Mouse (Mus musculus) liver, embryonic 15.5 days (tissue): ENCODE data around the gene Chaf1b. TPM values are rescaled to one million over a fixed set of nuclear protein-coding genes. Genes with fewer than 3 reads are reported as not detected.

Experiments
- ATAC-seq: fragments of 200-750 bp; cut with Nextera tagmentation; 2 replicates; pipeline ENCODE4 v1.8.0; 2017; ENCODE audit warnings: moderate number of reproducible peaks, mild to moderate bottlenecking, moderate library complexity; ENCODE audit not compliant: insufficient read depth
- H3K27ac ChIP-seq: fragments of 300-500 bp; sonication (generic); replicated peaks from 2 replicates; pipeline ENCODE4 v1.5.1; 2015; ENCODE audit warnings: mild to moderate bottlenecking, inconsistent platforms
- H3K27me3 ChIP-seq: fragments of 300-500 bp; sonication (generic); 2 replicates; pipeline ENCODE4 v1.6.1; 2015; ENCODE audit warnings: mild to moderate bottlenecking, inconsistent platforms
- H3K36me3 ChIP-seq: fragments of 300-500 bp; sonication (generic); replicated peaks from 2 replicates; pipeline ENCODE4 v1.6.1; 2015; ENCODE audit warnings: moderate library complexity, mild to moderate bottlenecking, inconsistent platforms
- H3K4me1 ChIP-seq: fragments of 300-500 bp; sonication (generic); replicated peaks from 2 replicates; pipeline ENCODE4 v1.6.1; 2015; ENCODE audit warnings: inconsistent platforms
- H3K4me2 ChIP-seq: fragments of 300-500 bp; sonication (generic); 2 replicates; pipeline ENCODE4 v1.6.1; 2015; ENCODE audit warnings: moderate library complexity, mild to moderate bottlenecking, inconsistent platforms
- H3K4me3 ChIP-seq: fragments of 300-500 bp; sonication (generic); replicated peaks from 2 replicates; pipeline ENCODE4 v1.5.1; 2015; ENCODE audit warnings: mild to moderate bottlenecking, inconsistent platforms
- H3K9ac ChIP-seq: fragments of 300-500 bp; sonication (generic); 2 replicates; pipeline ENCODE4 v1.6.1; 2015; ENCODE audit warnings: moderate library complexity, mild to moderate bottlenecking, inconsistent platforms
- H3K9me3 ChIP-seq: fragments of 300-500 bp; sonication (generic); replicated peaks from 2 replicates; pipeline ENCODE4 v1.6.1; 2016; ENCODE audit warnings: inconsistent platforms
- WGBS: fragments of 180-500 bp; shearing (Covaris S2); methylation state at CpG from one replicate; pipeline ENCODE4 v1.1.7; 2015; ENCODE audit warnings: mixed read lengths; ENCODE audit not compliant: insufficient replicate concordance; 5-methylcytosine and 5-hydroxymethylcytosine counted together
- polyA plus RNA-seq: library from polyadenylated mRNA; unstranded; fragments of >200 nt; fragmentation: Nextera tagmentation; extraction: Ambion mirVana; gene quantifications from 2 replicates; pipeline ENCODE4 v1.2.1, GENCODE M21; 2015

Chaf1b gene
- polyA plus RNA-seq, 1 experiment from 2014 or later = 40.3 TPM

GRCm38 (mm10) chr16:93932185-93933168 is 48.8 kb downstream of the Chaf1b start:
- Histone ChIP-seq H3K27ac (no peak overlapping the region), H3K27me3 (peaks cover 32% of the 10 kb centered on the region), H3K4me2 (no peak overlapping the region), H3K4me3 (no peak overlapping the region), H3K9me3 (no peaks in the 10 kb centered on the region), H3K36me3 (no peaks in the 10 kb centered on the region), H3K9ac (no peak overlapping the region), H3K4me1 (0 out of 2 replicates have a peak, but pooled peaks cover 7% of the 10 kb centered on the region)
- ATAC-seq = 0 out of 2 replicates have a peak, but pooled peaks have one; percentile 20
- 63% methylated on average over 17 of the region's 17 CpGs for WGBS

DNA sequence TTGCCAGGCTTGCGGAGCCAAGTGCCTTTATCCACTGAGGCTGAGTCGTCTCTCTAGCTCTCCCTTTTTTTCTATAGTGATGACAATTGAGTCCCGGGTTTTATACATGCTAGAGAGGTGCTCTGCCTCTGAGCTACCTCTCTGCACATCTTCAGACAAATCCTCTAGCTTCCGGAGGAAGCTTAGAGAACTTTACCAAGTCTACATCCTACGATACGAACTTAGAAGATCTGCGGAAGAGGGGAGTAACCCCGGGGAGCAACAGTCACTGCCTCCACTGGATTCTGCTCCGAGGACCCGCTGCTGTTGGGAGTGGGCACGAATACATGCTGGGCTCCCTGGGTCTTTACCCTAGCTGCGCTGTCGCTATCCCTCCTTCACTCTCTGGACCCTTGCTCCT is 50.9 kb downstream of the Chaf1b start:
- Histone ChIP-seq H3K4me3 (no peak overlapping the region), H3K27me3 (peaks cover 32% of the 10 kb centered on the region), H3K9ac (no peak overlapping the region), H3K36me3 (no peaks in the 10 kb centered on the region), H3K9me3 (no peaks in the 10 kb centered on the region), H3K4me2 (peak overlapping the region; percentile 20; the same call in 1 of the 2 replicates), H3K27ac (no peak overlapping the region), H3K4me1 (0 out of 2 replicates have a peak, but pooled peaks cover 12% of the 10 kb centered on the region)
- no peak for ATAC-seq
- WGBS = 21% methylated on average over 13 of the region's 13 CpGs

- H3K27me3 ChIP-seq = peaks cover 32% of the 10 kb centered on the region
- no peak for ATAC-seq
Measured at GRCm38 (mm10) chr16:93935009-93935408, 51.3 kb downstream of the Chaf1b start.

DNA sequence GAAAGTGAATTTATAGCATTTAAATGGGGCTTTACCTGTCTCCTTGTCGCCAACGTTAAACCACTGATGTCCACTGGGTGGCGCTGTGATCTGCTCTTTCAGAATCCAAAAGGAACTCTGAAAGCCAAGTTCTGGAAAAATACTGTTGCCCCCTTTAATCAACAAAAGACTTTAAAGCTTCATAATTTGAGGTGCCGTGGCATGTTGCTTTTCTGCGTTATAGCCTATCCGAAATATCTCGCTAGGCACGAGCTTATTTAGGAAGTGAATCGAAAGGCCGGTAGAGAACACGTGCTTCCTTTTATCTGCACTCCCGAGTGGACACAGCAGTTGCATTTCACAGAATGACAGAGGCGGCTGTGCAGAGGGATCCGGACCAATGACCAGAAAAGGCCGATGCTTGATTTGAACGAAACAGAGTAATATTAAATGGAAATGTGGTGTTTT is 54.7 kb downstream of the Chaf1b start:
- peak overlapping the region; percentile 66 for H3K4me2 ChIP-seq
- WGBS = 5% methylated on average over 16 of the region's 16 CpGs
- H3K9ac ChIP-seq = 0 out of 2 replicates have a peak overlapping the region, but pooled peaks have one; percentile 27

More at GRCm38 (mm10) chr16:93935009-93935408, 51.3 kb downstream of the Chaf1b start:
- 18% methylated on average over 7 of the region's 7 CpGs for whole genome bisulfite sequencing
- Histone ChIP-seq H3K4me2 (peak overlapping the region; percentile 20; the same call in 1 of the 2 replicates), H3K9ac (no peak overlapping the region), H3K9me3 (no peaks in the 10 kb centered on the region), H3K27ac (no peak overlapping the region), H3K36me3 (no peaks in the 10 kb centered on the region), H3K4me3 (no peak overlapping the region), H3K4me1 (0 out of 2 replicates have a peak, but pooled peaks cover 12% of the 10 kb centered on the region)

GRCm38 (mm10) chr16:93939961-93940360 is 56.3 kb downstream of the Chaf1b start:
- Histone ChIP-seq H3K4me1 (0 out of 2 replicates have a peak, but pooled peaks cover 5% of the 10 kb centered on the region), H3K4me2 (no peak overlapping the region), H3K27ac (no peak overlapping the region), H3K4me3 (no peak overlapping the region), H3K36me3 (no peaks in the 10 kb centered on the region), H3K9ac (no peak overlapping the region), H3K9me3 (no peaks in the 10 kb centered on the region), H3K27me3 (peaks cover 21% of the 10 kb centered on the region)
- no peak for ATAC-seq
- WGBS = 75% methylated on average over 4 of the region's 4 CpGs

More for the DNA sequence above, 54.7 kb downstream of the Chaf1b start:
- Histone ChIP-seq H3K27ac (no peak overlapping the region), H3K4me3 (peak overlapping the region; percentile 47), H3K4me1 (0 out of 2 replicates have a peak, but pooled peaks cover 8% of the 10 kb centered on the region), H3K9me3 (no peaks in the 10 kb centered on the region), H3K36me3 (no peaks in the 10 kb centered on the region), H3K27me3 (peaks cover 28% of the 10 kb centered on the region)
- ATAC-seq = no peak

DNA sequence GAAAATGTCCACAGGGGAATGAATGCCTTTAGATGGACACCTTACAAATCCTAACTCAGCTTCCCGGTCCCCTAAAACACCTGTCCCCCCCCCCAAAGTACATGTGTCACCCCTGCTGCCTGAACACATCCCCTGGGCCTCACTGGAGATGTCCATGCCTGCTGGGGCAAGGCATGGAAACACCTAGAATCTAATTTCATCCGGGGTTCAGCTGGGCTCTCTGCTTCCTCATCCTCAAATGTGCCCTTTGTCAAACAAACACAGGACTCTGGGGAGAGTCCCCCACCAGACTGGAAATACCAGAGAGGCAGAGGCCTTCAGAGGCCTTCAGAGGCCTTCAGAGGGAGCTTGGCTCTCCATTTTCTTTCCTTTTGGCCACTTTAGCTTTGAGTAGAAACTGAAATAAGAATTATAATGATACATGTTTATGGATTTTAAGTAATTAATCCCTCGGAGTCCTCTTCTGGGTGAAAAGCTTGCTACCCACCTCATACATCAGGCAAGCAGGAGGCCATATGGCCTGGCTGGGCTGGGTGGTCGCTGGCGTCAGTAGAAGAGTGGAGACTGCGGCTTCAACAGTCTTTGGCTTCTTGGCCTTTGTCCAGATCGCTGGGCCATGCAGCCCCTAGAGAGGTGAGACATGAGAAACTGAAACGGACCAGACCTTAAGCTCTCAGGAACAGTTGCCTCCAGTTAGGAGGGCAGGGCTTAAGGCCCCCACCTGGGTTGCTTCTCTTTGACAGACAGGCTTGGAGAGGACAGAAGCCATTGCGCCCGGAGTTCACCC is 58.3 kb downstream of the Chaf1b start:
- Histone ChIP-seq H3K4me2 (no peak overlapping the region), H3K4me1 (0 out of 2 replicates have a peak, but pooled peaks cover 5% of the 10 kb centered on the region), H3K27ac (no peak overlapping the region), H3K36me3 (no peaks in the 10 kb centered on the region), H3K9me3 (no peaks in the 10 kb centered on the region), H3K9ac (no peak overlapping the region), H3K4me3 (no peak overlapping the region), H3K27me3 (peaks cover 5% of the 10 kb centered on the region; the same call in 1 of the 2 replicates)
- ATAC-seq = no peak
- 68% methylated on average over 10 of the region's 10 CpGs for WGBS

GRCm38 (mm10) chr16:93942796-93943502 is 59.2 kb downstream of the Chaf1b start:
- WGBS = 74% methylated on average over 10 of the region's 10 CpGs
- peaks cover 7% of the 10 kb centered on the region; the same call in 1 of the 2 replicates for H3K27me3 ChIP-seq
- H3K4me3 ChIP-seq = no peak overlapping the region
- ATAC-seq = no peak
- no peaks in the 10 kb centered on the region for H3K36me3 ChIP-seq
- 0 out of 2 replicates have a peak, but pooled peaks cover 5% of the 10 kb centered on the region for H3K4me1 ChIP-seq
- no peak overlapping the region for H3K9ac ChIP-seq
- no peak overlapping the region for H3K27ac ChIP-seq
- no peaks in the 10 kb centered on the region for H3K9me3 ChIP-seq
- no peak overlapping the region for H3K4me2 ChIP-seq

DNA sequence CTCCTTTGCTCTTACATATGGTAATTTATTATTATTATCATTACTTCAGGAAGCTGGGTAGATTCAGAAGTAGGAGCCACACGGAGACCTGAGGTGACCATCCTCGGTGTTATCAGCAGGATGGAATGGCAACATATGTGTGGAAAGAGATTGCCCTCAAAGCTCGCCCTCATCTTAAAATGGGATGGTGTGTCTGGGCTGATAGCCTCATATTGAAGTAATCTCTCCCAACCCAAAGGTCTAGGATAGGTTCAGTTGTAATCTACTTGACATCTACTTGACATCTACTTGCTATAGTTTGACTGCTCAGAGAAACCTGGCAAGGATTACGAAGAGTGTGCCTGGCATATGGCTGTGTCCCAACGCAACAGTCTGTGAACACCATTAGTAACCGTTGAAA is 60.6 kb downstream of the Chaf1b start:
- no peak overlapping the region for H3K4me2 ChIP-seq
- no peak overlapping the region for H3K9ac ChIP-seq
- no peak for ATAC-seq
- no peak overlapping the region for H3K27ac ChIP-seq
- H3K9me3 ChIP-seq = no peaks in the 10 kb centered on the region
- H3K4me1 ChIP-seq = no peaks in the 10 kb centered on the region
- H3K27me3 ChIP-seq = peaks cover 11% of the 10 kb centered on the region
- H3K4me3 ChIP-seq = no peak overlapping the region
- 23% methylated on average over 6 of the region's 6 CpGs for WGBS
- no peaks in the 10 kb centered on the region for H3K36me3 ChIP-seq

GRCm38 (mm10) chr16:93947396-93947795 is 63.7 kb downstream of the Chaf1b start:
- Histone ChIP-seq H3K4me1 (no peaks in the 10 kb centered on the region), H3K9me3 (no peaks in the 10 kb centered on the region), H3K4me3 (no peak overlapping the region), H3K27ac (no peak overlapping the region), H3K4me2 (no peak overlapping the region), H3K27me3 (peaks cover 13% of the 10 kb centered on the region), H3K36me3 (no peaks in the 10 kb centered on the region), H3K9ac (no peak overlapping the region)
- 60% methylated on average over 4 of the region's 4 CpGs for WGBS
- no peak for ATAC-seq
